Mouse (Mus musculus) limb, embryonic 15.5 days (tissue): ENCODE data around the gene Preb. TPM values are rescaled to one million over a fixed set of nuclear protein-coding genes. Genes with fewer than 3 reads are reported as not detected.

Source experiments
- ATAC-seq: fragments of 200-750 bp; cut with Nextera tagmentation; 2 replicates; pipeline ENCODE4 v1.8.0; 2017; ENCODE audit warnings: low read depth, moderate TSS enrichment; ENCODE audit not compliant: insufficient number of reproducible peaks, low FRiP score, low TSS enrichment
- H3K27ac ChIP-seq: fragments of 300-500 bp; sonication (generic); 2 replicates; pipeline ENCODE4 v1.5.1; 2015; ENCODE audit warnings: moderate library complexity, mild to moderate bottlenecking, inconsistent platforms
- H3K27me3 ChIP-seq: fragments of 300-500 bp; sonication (generic); 2 replicates; pipeline ENCODE4 v1.6.1; 2015; ENCODE audit warnings: inconsistent platforms
- H3K36me3 ChIP-seq: fragments of 300-500 bp; sonication (generic); 2 replicates; pipeline ENCODE4 v1.6.1; 2015; ENCODE audit warnings: inconsistent platforms
- H3K4me1 ChIP-seq: fragments of 300-500 bp; sonication (generic); 2 replicates; pipeline ENCODE4 v1.6.1; 2015; ENCODE audit warnings: inconsistent platforms
- H3K4me2 ChIP-seq: fragments of 300-500 bp; sonication (generic); 2 replicates; pipeline ENCODE4 v1.6.1; 2015; ENCODE audit warnings: mild to moderate bottlenecking, inconsistent platforms
- H3K4me3 ChIP-seq: fragments of 300-500 bp; sonication (generic); 2 replicates; pipeline ENCODE4 v1.5.1; 2015; ENCODE audit warnings: mild to moderate bottlenecking, inconsistent platforms
- H3K9ac ChIP-seq: fragments of 300-500 bp; sonication (generic); 2 replicates; pipeline ENCODE4 v1.6.1; 2015; ENCODE audit warnings: inconsistent platforms
- H3K9me3 ChIP-seq: fragments of 300-500 bp; sonication (generic); 2 replicates; pipeline ENCODE4 v1.6.1; 2016; ENCODE audit warnings: inconsistent platforms
- WGBS: fragments of 180-500 bp; shearing (Covaris S2); methylation state at CpG from one replicate; pipeline ENCODE4 v1.1.7; 2015; 5-methylcytosine and 5-hydroxymethylcytosine counted together
- polyA plus RNA-seq: library from polyadenylated mRNA; unstranded; fragments of >200 nt; fragmentation: Nextera tagmentation; extraction: Ambion mirVana; gene quantifications from 2 replicates; pipeline ENCODE4 v1.2.1, GENCODE M21; 2015

Gene Preb
- polyA plus RNA-seq, 1 experiment from 2014 or later, result 128 TPM

GRCm38 (mm10) chr5:30954065-30954464 is 6.1 kb downstream of the Preb start:
- H3K27me3 ChIP-seq, result no peaks in the 10 kb centered on the region
- no peak overlapping the region for H3K27ac ChIP-seq
- peaks cover 33% of the 10 kb centered on the region for H3K4me1 ChIP-seq
- no peak overlapping the region for H3K9ac ChIP-seq
- no peak overlapping the region for H3K4me2 ChIP-seq
- WGBS, result 96% methylated on average over 6 of the region's 6 CpGs
- H3K4me3 ChIP-seq, result no peak overlapping the region
- no peaks in the 10 kb centered on the region for H3K9me3 ChIP-seq
- peaks cover 59% of the 10 kb centered on the region for H3K36me3 ChIP-seq
- no peak for ATAC-seq

GRCm38 (mm10) chr5:30952551-30952950 is 7.6 kb downstream of the Preb start:
- no peak overlapping the region for H3K4me2 ChIP-seq
- ATAC-seq, result no peak
- H3K27me3 ChIP-seq, result no peaks in the 10 kb centered on the region
- peaks cover 47% of the 10 kb centered on the region for H3K36me3 ChIP-seq
- H3K9ac ChIP-seq, result no peak overlapping the region
- H3K27ac ChIP-seq, result no peak overlapping the region
- H3K9me3 ChIP-seq, result no peaks in the 10 kb centered on the region
- 88% methylated on average over 5 of the region's 5 CpGs for WGBS
- peaks cover 21% of the 10 kb centered on the region for H3K4me1 ChIP-seq
- no peak overlapping the region for H3K4me3 ChIP-seq

- peaks cover 44% of the 10 kb centered on the region for H3K36me3 ChIP-seq
- H3K4me3 ChIP-seq, result no peak overlapping the region
- no peak for ATAC-seq
- no peak overlapping the region for H3K9ac ChIP-seq
- no peaks in the 10 kb centered on the region for H3K27me3 ChIP-seq
- H3K9me3 ChIP-seq, result no peaks in the 10 kb centered on the region
- H3K4me1 ChIP-seq, result peaks cover 18% of the 10 kb centered on the region
- no peak overlapping the region for H3K4me2 ChIP-seq
- no peak overlapping the region for H3K27ac ChIP-seq
- 84% methylated on average over 6 of the region's 6 CpGs for WGBS
Measured at GRCm38 (mm10) chr5:30951706-30952105, 8.5 kb downstream of the Preb start.

- 86% methylated on average over 2 of the region's 2 CpGs for WGBS
- H3K36me3 ChIP-seq, result peaks cover 41% of the 10 kb centered on the region
- no peak for ATAC-seq
- no peak overlapping the region for H3K4me3 ChIP-seq
- H3K4me2 ChIP-seq, result no peak overlapping the region
- no peaks in the 10 kb centered on the region for H3K9me3 ChIP-seq
- H3K27me3 ChIP-seq, result no peaks in the 10 kb centered on the region
- peaks cover 18% of the 10 kb centered on the region for H3K4me1 ChIP-seq
- no peak overlapping the region for H3K9ac ChIP-seq
- H3K27ac ChIP-seq, result no peak overlapping the region
Measured at GRCm38 (mm10) chr5:30950922-30951321, 9.2 kb downstream of the Preb start.

- 49% methylated on average over 4 of the region's 4 CpGs for WGBS
- Histone ChIP-seq H3K27me3 (no peaks in the 10 kb centered on the region), H3K4me2 (peak overlapping the region; percentile 90), H3K4me3 (peak overlapping the region; percentile 58), H3K9me3 (no peaks in the 10 kb centered on the region), H3K9ac (peak overlapping the region; percentile 53; the same call in 1 of the 2 replicates), H3K4me1 (peaks cover 19% of the 10 kb centered on the region), H3K36me3 (peaks cover 36% of the 10 kb centered on the region), H3K27ac (peak overlapping the region; percentile 77)
- ATAC-seq, result no peak
Measured at GRCm38 (mm10) chr5:30950451-30950850, 9.7 kb downstream of the Preb start.

GRCm38 (mm10) chr5:30949654-30950326 is 10.4 kb downstream of the Preb start:
- Histone ChIP-seq H3K4me1 (peaks cover 24% of the 10 kb centered on the region), H3K9ac (peak overlapping the region; percentile 53; the same call in 1 of the 2 replicates), H3K9me3 (no peaks in the 10 kb centered on the region), H3K4me2 (peak overlapping the region; percentile 90), H3K27ac (peak overlapping the region; percentile 86), H3K4me3 (peak overlapping the region; percentile 58), H3K36me3 (peaks cover 30% of the 10 kb centered on the region), H3K27me3 (peaks cover 4% of the 10 kb centered on the region; the same call in 1 of the 2 replicates)
- ATAC-seq, result peak; percentile 66
- WGBS, result 2% methylated on average over 31 of the region's 31 CpGs

GRCm38 (mm10) chr5:30948620-30949019 is 11.5 kb downstream of the Preb start:
- Histone ChIP-seq H3K4me2 (no peak overlapping the region), H3K27ac (no peak overlapping the region), H3K9ac (no peak overlapping the region), H3K27me3 (peaks cover 6% of the 10 kb centered on the region; the same call in 1 of the 2 replicates), H3K9me3 (no peaks in the 10 kb centered on the region), H3K4me3 (no peak overlapping the region), H3K36me3 (peaks cover 18% of the 10 kb centered on the region), H3K4me1 (peaks cover 24% of the 10 kb centered on the region)
- ATAC-seq, result no peak
- 64% methylated on average over 5 of the region's 5 CpGs for WGBS

GRCm38 (mm10) chr5:30944956-30945781 is 15.0 kb downstream of the Preb start, which contains the start of gene Cgref1:
TSS of gene Cgref1 (minus strand) at chr5:30945591.
- Histone ChIP-seq H3K4me2 (peak within 1 kb of the TSS; percentile 92), H3K4me3 (peak within 1 kb of the TSS; percentile 51), H3K9me3 (no peaks in the 10 kb centered on the region), H3K4me1 (peaks cover 18% of the 10 kb centered on the region), H3K9ac (peak within 1 kb of the TSS; percentile 35; the same call in 1 of the 2 replicates), H3K27me3 (peaks cover 6% of the 10 kb centered on the region; the same call in 1 of the 2 replicates), H3K36me3 (no peaks in the 10 kb centered on the region), H3K27ac (no peak within 1 kb of the TSS)
- 5% methylated on average over 44 of the region's 44 CpGs for WGBS
- ATAC-seq, result peak; percentile 64

- H3K4me3 ChIP-seq, result no peak overlapping the region; the same call in 1 of the 2 replicates
- WGBS, result 78% methylated on average over 6 of the region's 6 CpGs
- H3K36me3 ChIP-seq, result no peaks in the 10 kb centered on the region
- H3K4me1 ChIP-seq, result peaks cover 12% of the 10 kb centered on the region
- no peak overlapping the region for H3K27ac ChIP-seq
- no peak overlapping the region for H3K4me2 ChIP-seq
- no peak for ATAC-seq
- no peak overlapping the region for H3K9ac ChIP-seq
- H3K9me3 ChIP-seq, result no peaks in the 10 kb centered on the region
- H3K27me3 ChIP-seq, result peaks cover 6% of the 10 kb centered on the region; the same call in 1 of the 2 replicates
Measured at GRCm38 (mm10) chr5:30944344-30944743, 15.8 kb downstream of the Preb start.

GRCm38 (mm10) chr5:30943004-30943403 is 17.2 kb downstream of the Preb start:
- H3K4me1 ChIP-seq, result peaks cover 6% of the 10 kb centered on the region
- H3K36me3 ChIP-seq, result no peaks in the 10 kb centered on the region
- no peak overlapping the region for H3K27ac ChIP-seq
- no peak for ATAC-seq
- peaks cover 6% of the 10 kb centered on the region; the same call in 1 of the 2 replicates for H3K27me3 ChIP-seq
- H3K9me3 ChIP-seq, result no peaks in the 10 kb centered on the region
- no peak overlapping the region for H3K9ac ChIP-seq
- 96% methylated on average over 2 of the region's 2 CpGs for WGBS
- H3K4me2 ChIP-seq, result no peak overlapping the region
- H3K4me3 ChIP-seq, result no peak overlapping the region

GRCm38 (mm10) chr5:30934725-30935461 is 25.3 kb downstream of the Preb start:
- Histone ChIP-seq H3K27me3 (no peaks in the 10 kb centered on the region), H3K4me3 (no peak overlapping the region), H3K4me1 (peaks cover 3% of the 10 kb centered on the region; the same call in 1 of the 2 replicates), H3K9ac (no peak overlapping the region), H3K9me3 (no peaks in the 10 kb centered on the region), H3K36me3 (no peaks in the 10 kb centered on the region), H3K4me2 (no peak overlapping the region), H3K27ac (no peak overlapping the region)
- WGBS, result 88% methylated on average over 5 of the region's 5 CpGs
- no peak for ATAC-seq
